Mouse (Mus musculus) cerebellum, adult 2 months (tissue): ENCODE measurements around the gene Thra. TPM values are rescaled to one million over a fixed set of nuclear protein-coding genes. Genes with fewer than 3 reads are reported as not detected.

Experiments used
- DNase-seq, 2 experiments: peaks; one replicate each; pipeline ENCODE4 v3.0.0; 2021
- H3K27ac ChIP-seq: fragments of 200-500 bp; 2 replicates; pipeline ENCODE4 v1.5.1; 2012; ENCODE audit warnings: low read length, control low read depth, inconsistent platforms; ENCODE audit not compliant: insufficient read depth
- H3K27me3 ChIP-seq: fragments of 200-500 bp; 2 replicates; pipeline ENCODE4 v1.6.1; 2012; ENCODE audit warnings: inconsistent platforms, mild to moderate bottlenecking, low read length, moderate library complexity; ENCODE audit not compliant: control insufficient read depth, insufficient read depth
- H3K4me1 ChIP-seq: fragments of 200-500 bp; 2 replicates; pipeline ENCODE4 v1.6.1; 2011; ENCODE audit warnings: low read length; ENCODE audit not compliant: control insufficient read depth, insufficient read depth
- H3K4me3 ChIP-seq: fragments of 200-500 bp; replicated peaks from 2 replicates; pipeline ENCODE3; 2011; ENCODE audit warnings: mild to moderate bottlenecking, low read depth, low read length, control low read depth; ENCODE audit not compliant: insufficient read depth
- CTCF ChIP-seq: fragments of 200-500 bp; IDR thresholded peaks from 2 replicates; pipeline ENCODE4 v1.5.1; 2011; ENCODE audit warnings: low read depth, mild to moderate bottlenecking, control low read depth, low read length, moderate library complexity, borderline replicate concordance; ENCODE audit not compliant: insufficient read depth
- POLR2A ChIP-seq: fragments of 200-500 bp; IDR thresholded peaks from 2 replicates; pipeline ENCODE4 v1.6.1; 2011; ENCODE audit warnings: low read length, control low read depth, borderline replicate concordance; ENCODE audit not compliant: insufficient read depth
- WGBS: fragments of 180-500 bp; shearing (Covaris S2); methylation state at CpG from one replicate; pipeline ENCODE4 v1.1.7; 2018; 5-methylcytosine and 5-hydroxymethylcytosine counted together
- polyA plus RNA-seq: library from polyadenylated mRNA; depleted of rRNA; stranded (reverse); fragments of >200 nt; gene quantifications from 2 replicates; pipeline ENCODE4 v1.2.3, GENCODE M21; 2012

Thra gene
- polyA plus RNA-seq, 1 experiment = 447 TPM

DNA sequence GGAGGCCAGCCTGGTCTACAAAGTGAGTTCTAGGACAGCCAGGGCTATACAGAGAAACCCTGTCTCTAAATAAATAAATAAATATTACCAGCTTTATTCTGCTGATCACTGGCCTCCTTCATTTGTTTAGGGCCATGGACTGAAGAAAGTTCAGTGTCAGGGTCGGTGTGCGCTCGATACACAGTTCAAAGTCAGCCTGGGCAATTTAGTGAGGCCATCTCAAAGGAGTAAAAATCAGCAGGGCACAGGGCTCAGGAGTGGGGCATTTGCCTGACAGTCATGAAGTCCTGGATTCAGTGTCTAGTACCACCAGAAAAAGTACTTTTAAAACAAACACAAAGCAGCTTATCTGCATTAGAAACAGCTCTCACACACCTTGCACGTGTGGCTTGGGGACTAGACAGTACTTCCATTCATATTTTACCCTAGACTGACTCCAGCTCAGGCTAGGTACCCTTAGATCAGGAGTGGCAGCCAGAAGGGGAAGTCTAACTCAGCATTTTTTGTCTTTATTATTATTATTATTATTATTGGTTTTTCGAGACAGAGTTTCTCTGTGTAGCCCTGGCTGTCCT is 50.3 kb downstream of the Thra start:
- Histone ChIP-seq H3K27me3 (no peaks in the 10 kb centered on the region), H3K4me1 (peaks cover 8% of the 10 kb centered on the region)
- 85% methylated on average over 5 of the region's 5 CpGs for WGBS

DNA sequence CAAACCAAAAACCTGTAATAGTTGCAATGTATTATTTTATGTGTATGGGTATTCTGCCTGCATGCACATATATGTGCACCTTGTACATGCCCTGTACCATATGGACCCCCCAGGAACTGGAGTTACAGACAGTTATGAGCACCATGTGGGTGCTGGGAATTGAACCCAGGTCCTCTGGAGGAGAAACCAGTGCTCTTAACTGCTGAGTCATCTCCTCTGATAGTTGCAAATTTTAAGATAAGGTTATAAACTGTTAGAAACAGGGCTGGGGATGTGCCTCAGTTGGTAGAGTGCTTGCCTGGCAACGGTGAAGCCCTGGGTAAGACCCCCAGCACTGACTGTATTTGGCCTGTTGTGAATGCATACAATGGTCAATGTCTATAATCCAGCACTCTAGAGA is 51.0 kb downstream of the Thra start:
- peaks cover 3% of the 10 kb centered on the region; the same call in 1 of the 2 replicates for H3K4me1 ChIP-seq
- TF ChIP-seq CTCF (no peak), POLR2A (no peak)
- no peak overlapping the region for H3K27ac ChIP-seq
- 78% methylated on average over 1 of the region's 1 CpGs for WGBS
- no peak overlapping the region for H3K4me3 ChIP-seq
- H3K27me3 ChIP-seq = no peaks in the 10 kb centered on the region
- DNase-seq = no peak

More for the DNA sequence above, 50.3 kb downstream of the Thra start:
- no peak for TF ChIP-seq CTCF
- TF ChIP-seq POLR2A = no peak
- no peak overlapping the region for H3K27ac ChIP-seq
- DNase-seq = no peak
- H3K4me3 ChIP-seq = no peak overlapping the region

DNA sequence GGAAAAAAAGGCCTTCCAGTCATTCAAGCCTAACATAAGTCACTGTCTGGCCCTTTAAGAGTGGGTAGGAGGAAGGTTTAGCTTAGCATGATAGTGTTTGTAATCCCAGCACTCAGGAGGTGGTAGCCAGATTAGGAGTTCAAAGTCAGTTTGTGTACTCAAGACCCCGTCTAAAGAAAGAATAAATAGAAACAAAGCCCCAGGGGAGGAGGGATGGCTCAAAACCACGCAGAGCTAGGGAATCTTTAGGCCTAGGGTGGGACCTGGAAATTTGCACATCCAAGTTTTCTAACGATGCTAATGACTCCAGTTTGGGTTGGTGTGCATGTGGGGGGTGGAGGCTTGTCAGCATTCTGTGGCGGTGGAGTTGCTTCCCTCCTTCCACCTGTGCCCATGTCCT is 51.6 kb downstream of the Thra start:
- WGBS = 16% methylated on average over 4 of the region's 4 CpGs
- H3K27me3 ChIP-seq = no peaks in the 10 kb centered on the region
- no peak for DNase-seq
- H3K4me3 ChIP-seq = no peak overlapping the region
- no peak overlapping the region for H3K27ac ChIP-seq
- no peaks in the 10 kb centered on the region; the same call in 1 of the 2 replicates for H3K4me1 ChIP-seq
- TF ChIP-seq POLR2A = no peak
- TF ChIP-seq CTCF = no peak

DNA sequence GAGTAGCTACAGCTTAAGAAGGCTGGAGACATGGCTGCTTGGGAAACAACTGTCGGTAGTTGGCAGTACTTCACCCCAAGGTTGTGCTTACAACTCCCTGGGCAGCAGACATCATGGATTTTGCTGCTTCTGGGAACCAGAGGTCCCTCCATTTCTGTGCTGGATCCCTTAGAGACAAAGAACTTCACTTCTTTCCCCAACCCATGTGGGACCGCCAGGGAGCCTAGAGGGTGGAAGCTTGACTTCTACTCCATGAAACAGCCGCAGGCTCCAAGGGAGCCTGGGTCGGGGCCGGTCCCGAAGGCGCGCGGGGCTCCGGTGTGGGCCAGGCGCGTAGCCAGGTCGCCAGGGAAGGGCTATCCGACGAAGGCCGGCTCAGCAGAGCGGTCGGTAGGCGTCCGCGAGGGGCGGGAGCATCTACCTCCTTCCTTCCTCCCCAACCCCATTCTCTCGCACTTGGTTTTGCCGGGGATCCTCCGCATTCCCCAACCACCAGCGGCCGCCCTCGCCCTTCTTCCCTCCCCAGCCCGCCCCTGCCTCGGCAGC is 54.1 kb downstream of the Thra start:
- DNase-seq = peak; percentile 83 to 90
- under 1% methylated on average over 30 of the region's 30 CpGs for WGBS
- no peaks in the 10 kb centered on the region for H3K27me3 ChIP-seq
- peak overlapping the region; percentile 98 for H3K27ac ChIP-seq
- peaks cover 5% of the 10 kb centered on the region; the same call in 1 of the 2 replicates for H3K4me1 ChIP-seq
- H3K4me3 ChIP-seq = peak overlapping the region; percentile 61
- no peak for TF ChIP-seq CTCF
- no peak for TF ChIP-seq POLR2A

DNA sequence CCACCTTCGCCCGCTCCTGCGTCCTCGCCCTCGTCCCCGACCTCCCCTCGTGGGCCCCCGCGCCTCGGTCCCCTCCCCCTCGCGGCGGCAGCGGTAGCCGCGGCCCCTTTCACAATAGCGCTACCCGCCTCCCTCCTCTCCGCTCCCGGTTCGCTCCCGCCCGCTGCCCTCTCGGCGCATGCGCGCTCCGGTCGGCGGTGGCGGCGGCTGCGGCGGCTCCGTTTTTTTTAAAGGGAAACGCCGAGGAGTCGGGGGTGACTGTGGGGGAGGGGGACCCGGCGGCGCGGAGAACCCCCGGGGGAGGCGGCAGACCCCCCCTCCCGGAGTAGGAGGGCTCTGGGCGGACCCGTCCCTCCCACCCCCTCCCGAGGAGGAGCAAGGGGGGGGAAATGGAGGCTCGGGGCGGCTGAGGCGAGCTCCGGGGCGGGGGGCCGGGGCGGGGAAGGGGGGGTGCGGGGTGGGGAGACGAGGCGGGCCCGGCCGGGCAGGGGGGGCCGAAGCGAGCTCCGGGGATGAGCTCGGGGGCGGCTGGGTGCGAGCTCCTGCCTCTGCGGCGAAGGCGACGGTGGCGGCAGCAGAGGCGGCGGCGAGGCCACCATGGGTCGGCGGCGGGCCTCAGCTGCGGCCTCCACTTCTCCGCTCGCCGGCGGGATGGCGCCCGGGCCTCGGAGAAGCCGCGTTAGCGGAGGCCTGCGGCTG is 54.7 kb downstream of the Thra start, which contains the start of gene Msl1:
Gene Msl1, plus strand, starts transcription at position 502 of the 699 bp plus-strand sequence.
- H3K4me3 ChIP-seq = peak within 1 kb of the TSS; percentile 84
- TF ChIP-seq POLR2A (peak; percentile 75; the same call in 1 of the 2 replicates), CTCF (no peak)
- 1% methylated on average over 51 of the region's 89 CpGs for WGBS

DNA sequence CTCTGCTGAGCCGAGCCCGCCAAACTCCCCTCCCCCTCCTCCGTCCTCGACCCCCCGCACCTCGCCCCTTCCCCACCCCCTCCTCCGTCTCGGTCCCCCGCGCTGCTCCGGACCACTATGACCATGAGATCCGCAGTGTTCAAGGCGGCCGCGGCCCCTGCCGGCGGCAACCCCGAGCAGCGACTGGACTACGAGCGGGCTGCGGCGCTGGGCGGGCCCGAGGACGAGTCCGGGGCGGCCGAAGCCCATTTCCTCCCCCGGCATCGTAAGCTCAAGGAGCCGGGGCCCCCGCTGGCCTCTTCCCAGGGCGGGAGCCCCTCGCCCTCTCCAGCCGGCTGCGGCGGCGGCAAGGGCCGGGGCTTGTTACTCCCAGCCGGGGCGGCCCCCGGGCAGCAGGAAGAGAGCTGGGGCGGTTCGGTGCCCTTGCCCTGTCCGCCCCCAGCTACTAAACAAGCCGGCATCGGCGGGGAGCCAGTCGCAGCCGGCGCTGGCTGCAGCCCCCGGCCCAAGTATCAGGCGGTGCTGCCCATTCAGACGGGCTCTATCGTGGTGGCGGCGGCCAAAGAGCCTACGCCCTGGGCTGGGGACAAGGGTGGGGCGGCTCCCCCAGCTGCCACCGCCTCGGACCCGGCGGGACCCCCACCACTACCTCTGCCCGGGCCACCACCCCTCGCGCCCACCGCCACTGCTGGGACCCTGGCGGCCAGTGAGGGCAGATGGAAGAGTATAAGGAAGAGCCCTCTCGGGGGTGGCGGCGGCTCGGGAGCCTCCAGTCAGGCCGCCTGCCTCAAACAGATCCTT is 55.5 kb downstream of the Thra start:
- TF ChIP-seq POLR2A = no peak
- no peak for TF ChIP-seq CTCF
- DNase-seq = peak in 1 of 2 experiments; percentile 61
- H3K27me3 ChIP-seq = no peaks in the 10 kb centered on the region

More for the DNA sequence above, 54.7 kb downstream of the Thra start, which contains the start of gene Msl1:
- Histone ChIP-seq H3K27ac (peak within 1 kb of the TSS; percentile 98), H3K27me3 (no peaks in the 10 kb centered on the region), H3K4me1 (peaks cover 5% of the 10 kb centered on the region; the same call in 1 of the 2 replicates)
- DNase-seq = peak; percentile 93

DNA sequence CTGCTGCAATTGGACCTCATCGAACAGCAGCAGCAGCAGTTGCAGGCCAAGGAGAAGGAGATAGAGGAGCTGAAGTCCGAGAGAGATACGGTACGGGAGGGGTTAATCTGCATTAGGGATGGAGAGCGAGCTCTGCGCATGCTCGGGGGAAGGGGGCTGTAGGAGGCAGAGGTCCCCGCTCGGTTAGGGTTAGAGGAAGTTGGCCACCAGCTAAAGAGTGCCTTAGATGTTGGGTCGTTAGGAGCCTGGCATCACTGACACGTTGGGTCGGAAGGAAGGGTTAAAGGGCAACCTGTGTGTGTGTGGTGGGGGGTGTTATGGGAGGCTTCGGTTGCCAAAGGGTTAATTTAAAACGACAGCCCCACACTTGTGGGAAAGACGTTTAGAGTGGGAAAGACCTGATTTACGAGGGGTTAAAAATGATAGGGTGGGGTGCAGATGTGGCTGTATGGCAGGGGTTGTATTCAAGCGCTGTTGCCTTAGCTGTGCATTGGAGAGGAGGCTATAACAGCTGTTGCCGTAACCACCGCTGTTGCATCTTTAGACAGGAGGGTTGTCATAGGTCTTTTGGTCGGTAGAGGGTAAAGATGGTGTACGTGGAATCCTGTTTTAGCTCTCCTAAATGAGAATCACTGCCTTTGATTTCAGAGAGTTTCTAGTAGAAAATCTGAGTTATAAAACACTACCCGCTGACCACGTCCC is 56.2 kb downstream of the Thra start:
- peak; percentile 33; the same call in 1 of the 2 replicates for TF ChIP-seq POLR2A
- TF ChIP-seq CTCF = no peak
- peaks cover 5% of the 10 kb centered on the region; the same call in 1 of the 2 replicates for H3K4me1 ChIP-seq
- WGBS = 1% methylated on average over 23 of the region's 23 CpGs
- no peaks in the 10 kb centered on the region for H3K27me3 ChIP-seq
- peak; percentile 75 to 83 for DNase-seq
- H3K27ac ChIP-seq = peak overlapping the region; percentile 83
- H3K4me3 ChIP-seq = peak overlapping the region; percentile 84

More for the DNA sequence above, 55.5 kb downstream of the Thra start:
- Histone ChIP-seq H3K4me3 (peak overlapping the region; percentile 84), H3K4me1 (peaks cover 5% of the 10 kb centered on the region; the same call in 1 of the 2 replicates), H3K27ac (peak overlapping the region; percentile 83)
- WGBS = under 1% methylated on average over 64 of the region's 74 CpGs
